Mouse (Mus musculus) MEL (cell line): Measurements from ENCODE around the gene Tmem248. TPM values are rescaled to one million over a fixed set of nuclear protein-coding genes. Genes with fewer than 3 reads are reported as not detected.

Experiments
- DNase-seq: peaks from one replicate; pipeline ENCODE4 v3.0.0; 2011; ENCODE audit warnings: low read depth, low spot score
- H3K27ac ChIP-seq: 2 replicates; pipeline ENCODE4 v1.5.1; 2012; ENCODE audit warnings: low read depth, mild to moderate bottlenecking, control low read depth, low read length, moderate library complexity; ENCODE audit not compliant: control insufficient read depth
- H3K27me3 ChIP-seq, 2 experiments: fragments of 150-350 bp in 1 of 2; sonication (generic) in 1 of 2; 2 replicates each; pipeline ENCODE4 v1.6.1; 2012; ENCODE audit warnings: low read length in 2 of 2, mild to moderate bottlenecking in 2 of 2, improper control_type of control experiment in 1 of 2, moderate library complexity in 1 of 2; ENCODE audit not compliant: insufficient read depth in 2 of 2, control insufficient read depth in 1 of 2
- H3K36me3 ChIP-seq, 2 experiments: 2 replicates each; pipeline ENCODE4 v1.6.1; 2012 to 2014; ENCODE audit warnings: low read length in 2 of 2, improper control_type of control experiment in 1 of 2, inconsistent platforms in 1 of 2, mild to moderate bottlenecking in 1 of 2; ENCODE audit not compliant: insufficient read depth in 2 of 2, control insufficient read depth in 1 of 2
- H3K4me1 ChIP-seq, 2 experiments: fragments of 150-350 bp in 1 of 2; sonication (generic) in 1 of 2; 2 replicates each; pipeline ENCODE4 v1.6.1; 2012; ENCODE audit warnings: low read length in 2 of 2, improper control_type of control experiment in 1 of 2, mild to moderate bottlenecking in 1 of 2; ENCODE audit not compliant: insufficient read depth in 2 of 2, control insufficient read depth in 1 of 2
- H3K4me3 ChIP-seq, 2 experiments: fragments of 150-350 bp in 1 of 2; sonication (generic) in 1 of 2; 2 replicates each; pipeline ENCODE4 v1.5.1; 2012; ENCODE audit warnings: low read depth in 2 of 2, low read length in 2 of 2, mild to moderate bottlenecking in 2 of 2, moderate library complexity in 2 of 2, control low read depth in 1 of 2, improper control_type of control experiment in 1 of 2; ENCODE audit not compliant: control insufficient read depth in 1 of 2, insufficient read depth in 1 of 2
- H3K79me2 ChIP-seq: 2 replicates; pipeline ENCODE4 v1.6.1; 2012; ENCODE audit warnings: mild to moderate bottlenecking, low read length, moderate library complexity; ENCODE audit not compliant: control insufficient read depth, poor library complexity, insufficient read depth
- H3K9ac ChIP-seq: 2 replicates; pipeline ENCODE4 v1.6.1; 2012; ENCODE audit warnings: low read depth, mild to moderate bottlenecking, control low read depth, low read length, moderate library complexity; ENCODE audit not compliant: control insufficient read depth, poor library complexity, severe bottlenecking
- H3K9me3 ChIP-seq: fragments of 150-350 bp; sonication (generic); replicated peaks from 2 replicates; pipeline ENCODE4 v1.6.1; 2012; ENCODE audit warnings: mild to moderate bottlenecking, low read length, improper control_type of control experiment, moderate library complexity; ENCODE audit not compliant: insufficient read depth
- BHLHE40 ChIP-seq: IDR thresholded peaks from 2 replicates; pipeline ENCODE4 v1.6.1; 2012; ENCODE audit warnings: low read depth, mild to moderate bottlenecking, inconsistent platforms, low read length, improper control_type of control experiment, borderline replicate concordance
- CHD1 ChIP-seq: IDR thresholded peaks from 2 replicates; pipeline ENCODE4 v1.6.1; 2012; ENCODE audit warnings: low read depth, mild to moderate bottlenecking, inconsistent platforms, low read length, improper control_type of control experiment
- CHD2 ChIP-seq: IDR thresholded peaks from 2 replicates; pipeline ENCODE4 v1.6.1; 2011; ENCODE audit warnings: low read length, improper control_type of control experiment
- CTCF ChIP-seq, 3 experiments: IDR thresholded peaks in 2 of 3; conservative IDR thresholded peaks in 1 of 3; 2 replicates each; pipeline ENCODE4 v1.5.1; 2011 to 2012; ENCODE audit warnings: low read length in 3 of 3, low read depth in 2 of 3, mild to moderate bottlenecking in 2 of 3, improper control_type of control experiment in 1 of 3, inconsistent platforms in 1 of 3, mixed read lengths in 1 of 3, moderate library complexity in 1 of 3; ENCODE audit not compliant: control insufficient read depth in 1 of 3, insufficient read depth in 1 of 3, poor library complexity in 1 of 3, severe bottlenecking in 1 of 3
- ELF1 ChIP-seq: IDR thresholded peaks from 2 replicates; pipeline ENCODE4 v1.6.1; 2014; ENCODE audit warnings: low read depth, mild to moderate bottlenecking, inconsistent platforms, low read length, improper control_type of control experiment, moderate library complexity
- EP300 ChIP-seq, 2 experiments: IDR thresholded peaks; 2 replicates each; pipeline ENCODE4 v1.6.1; 2011; ENCODE audit warnings: improper control_type of control experiment in 2 of 2, low read length in 2 of 2, low read depth in 1 of 2, mild to moderate bottlenecking in 1 of 2
- GABPA ChIP-seq: IDR thresholded peaks from 2 replicates; pipeline ENCODE4 v1.6.1; 2012; ENCODE audit warnings: low read depth, mild to moderate bottlenecking, inconsistent platforms, low read length, improper control_type of control experiment, moderate library complexity
- GATA1 ChIP-seq: IDR thresholded peaks from 2 replicates; pipeline ENCODE4 v1.6.1; 2011; ENCODE audit warnings: low read depth, low read length, improper control_type of control experiment
- HCFC1 ChIP-seq: IDR thresholded peaks from 2 replicates; pipeline ENCODE4 v1.6.1; 2012; ENCODE audit warnings: low read depth, mild to moderate bottlenecking, inconsistent platforms, low read length, improper control_type of control experiment, moderate library complexity
- JUND ChIP-seq: IDR thresholded peaks from 2 replicates; pipeline ENCODE4 v1.6.1; 2011; ENCODE audit warnings: low read depth, mild to moderate bottlenecking, improper control_type of control experiment, low read length
- KAT2A ChIP-seq: conservative IDR thresholded peaks from 2 replicates; pipeline ENCODE4 v1.6.1; 2012; ENCODE audit warnings: low read depth, low read length, improper control_type of control experiment, inconsistent platforms
- MAFK ChIP-seq: IDR thresholded peaks from 2 replicates; pipeline ENCODE4 v1.6.1; 2011; ENCODE audit warnings: low read depth, mild to moderate bottlenecking, low read length, improper control_type of control experiment, borderline replicate concordance
- MAX ChIP-seq: IDR thresholded peaks from 2 replicates; pipeline ENCODE4 v1.6.1; 2011; ENCODE audit warnings: low read length, improper control_type of control experiment
- MEF2A ChIP-seq: IDR thresholded peaks from 2 replicates; pipeline ENCODE4 v1.6.1; 2014; ENCODE audit warnings: low read depth, mild to moderate bottlenecking, inconsistent platforms, low read length, improper control_type of control experiment; ENCODE audit not compliant: poor library complexity, insufficient replicate concordance, severe bottlenecking; ENCODE audit errors: extremely low read depth
- MXI1 ChIP-seq: IDR thresholded peaks from 2 replicates; pipeline ENCODE4 v1.6.1; 2011; ENCODE audit warnings: mild to moderate bottlenecking, low read depth, low read length, improper control_type of control experiment
- MYB ChIP-seq: IDR thresholded peaks from 2 replicates; pipeline ENCODE4 v1.6.1; 2011; ENCODE audit warnings: mild to moderate bottlenecking, low read depth, low read length, improper control_type of control experiment
- MYC ChIP-seq: IDR thresholded peaks from 2 replicates; pipeline ENCODE4 v1.6.1; 2011; ENCODE audit warnings: low read depth, mild to moderate bottlenecking, low read length, improper control_type of control experiment, moderate library complexity
- NELFE ChIP-seq: IDR thresholded peaks from 2 replicates; pipeline ENCODE4 v1.6.1; 2011; ENCODE audit warnings: low read depth, low read length, improper control_type of control experiment
- NRF1 ChIP-seq: IDR thresholded peaks from 2 replicates; pipeline ENCODE4 v1.6.1; 2014; ENCODE audit warnings: low read depth, mild to moderate bottlenecking, inconsistent platforms, low read length, improper control_type of control experiment, moderate library complexity; ENCODE audit not compliant: poor library complexity, insufficient read depth, severe bottlenecking
- POLR2AphosphoS2 ChIP-seq: IDR thresholded peaks from 2 replicates; pipeline ENCODE4 v1.6.1; 2011; ENCODE audit warnings: low read length, improper control_type of control experiment
- POLR2AphosphoS5 ChIP-seq: IDR thresholded peaks from 2 replicates; pipeline ENCODE4 v1.6.1; 2012; ENCODE audit warnings: low read depth, borderline replicate concordance, mild to moderate bottlenecking, inconsistent platforms, low read length, moderate library complexity, mixed read lengths
- RCOR1 ChIP-seq: IDR thresholded peaks from 2 replicates; pipeline ENCODE4 v1.6.1; 2012; ENCODE audit warnings: low read depth, mild to moderate bottlenecking, inconsistent platforms, low read length, improper control_type of control experiment
- SIN3A ChIP-seq: IDR thresholded peaks from 2 replicates; pipeline ENCODE4 v1.6.1; 2012; ENCODE audit warnings: low read length, improper control_type of control experiment, inconsistent platforms
- TBP ChIP-seq: IDR thresholded peaks from 2 replicates; pipeline ENCODE4 v1.8.0; 2011; ENCODE audit warnings: low read depth, low read length, improper control_type of control experiment
- USF1 ChIP-seq: IDR thresholded peaks from 2 replicates; pipeline ENCODE4 v1.6.1; 2014; ENCODE audit warnings: low read depth, mild to moderate bottlenecking, inconsistent platforms, low read length, improper control_type of control experiment, moderate library complexity
- USF2 ChIP-seq, 2 experiments: IDR thresholded peaks; 2 replicates each; pipeline ENCODE4 v1.6.1; 2011 to 2012; ENCODE audit warnings: improper control_type of control experiment in 2 of 2, low read length in 2 of 2, borderline replicate concordance in 1 of 2, inconsistent platforms in 1 of 2, low read depth in 1 of 2, mild to moderate bottlenecking in 1 of 2; ENCODE audit not compliant: insufficient read depth in 1 of 2
- ZC3H11A ChIP-seq: IDR thresholded peaks from 2 replicates; pipeline ENCODE4 v1.6.1; 2012; ENCODE audit warnings: low read depth, mild to moderate bottlenecking, inconsistent platforms, low read length, improper control_type of control experiment
- ZKSCAN1 ChIP-seq: IDR thresholded peaks from 2 replicates; pipeline ENCODE4 v1.6.1; 2012; ENCODE audit warnings: low read depth, mild to moderate bottlenecking, inconsistent platforms, low read length, improper control_type of control experiment, moderate library complexity
- ZMIZ1 ChIP-seq: IDR thresholded peaks from 2 replicates; pipeline ENCODE4 v1.6.1; 2012; ENCODE audit warnings: low read depth, mild to moderate bottlenecking, inconsistent platforms, low read length, improper control_type of control experiment, moderate library complexity
- polyA plus RNA-seq, 2 experiments: library from polyadenylated mRNA; stranded (reverse) in 1 of 2; unstranded in 1 of 2; fragments of >175 nt in 1 of 2; fragments of >200 nt in 1 of 2; gene quantifications; 2 replicates each; pipeline versions ENCODE4 v1.2.1 to v1.2.4; 2012; ENCODE audit warnings: low replicate concordance in 2 of 2, low read depth in 1 of 2; ENCODE audit not compliant: insufficient read length in 2 of 2, insufficient read depth in 1 of 2, missing spikeins in 1 of 2
- total RNA-seq: library from RNA; depleted of rRNA; stranded (reverse); fragments of 300-350 nt; gene quantifications from 2 replicates; pipeline ENCODE4 v1.2.3, GENCODE M21; 2012

The Tmem248 gene
- total and polyA plus RNA-seq, 3 experiments, result 55.5 to 58.2 TPM; not detected in 1

DNA sequence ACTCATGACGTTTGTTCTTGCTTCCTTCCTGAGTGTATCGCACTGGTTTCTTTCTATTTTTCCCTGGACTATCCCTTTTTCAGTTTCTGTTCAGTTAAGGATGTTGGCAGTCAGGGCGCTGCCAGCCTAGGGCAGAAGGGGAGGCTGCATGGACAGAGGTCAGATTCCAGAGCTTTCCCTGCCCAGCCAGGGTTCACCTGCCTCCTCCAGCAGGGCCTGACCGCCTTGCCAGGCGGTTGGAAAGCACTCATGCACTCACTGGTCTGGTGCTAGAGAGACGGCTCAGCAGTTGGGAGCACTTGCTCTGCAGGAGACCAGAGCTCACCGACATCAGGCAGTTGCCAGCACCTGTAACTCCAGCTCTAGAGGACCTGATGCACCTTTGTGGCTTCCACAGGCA is 22.4 kb downstream of the Tmem248 start:
- DNase-seq, result no peak
- TF ChIP-seq MYC (no peak), EP300 (IDR thresholded peaks at IDR 0.05; ENCODE audit: low read depth in 1 of 2, low read length in 2 of 2) (no peak), USF2 (IDR thresholded peaks at IDR 0.05; ENCODE audit: borderline replicate concordance in 1 of 2, insufficient read depth in 1 of 2, low read depth in 1 of 2, low read length in 2 of 2) (no peak), NRF1 (no peak), GATA1 (no peak), CHD1 (no peak), ZMIZ1 (no peak), CHD2 (no peak), SIN3A (no peak), ELF1 (no peak), ZC3H11A (no peak), ZKSCAN1 (no peak), USF1 (no peak), POLR2AphosphoS2 (no peak), MXI1 (no peak), HCFC1 (no peak), JUND (no peak), KAT2A (no peak)
- H3K27me3 ChIP-seq, result no peaks in the 10 kb centered on the region
- H3K9ac ChIP-seq, result no peak overlapping the region
- H3K27ac ChIP-seq, result no peak overlapping the region
- H3K9me3 ChIP-seq, result no peaks in the 10 kb centered on the region
- peaks cover 0 to 19% of the 10 kb centered on the region in 2 experiments; a peak in 2 of 4 replicates for H3K36me3 ChIP-seq
- no peak overlapping the region for H3K4me3 ChIP-seq
- no peaks in the 10 kb centered on the region for H3K79me2 ChIP-seq
- H3K4me1 ChIP-seq, result no peaks in the 10 kb centered on the region

DNA sequence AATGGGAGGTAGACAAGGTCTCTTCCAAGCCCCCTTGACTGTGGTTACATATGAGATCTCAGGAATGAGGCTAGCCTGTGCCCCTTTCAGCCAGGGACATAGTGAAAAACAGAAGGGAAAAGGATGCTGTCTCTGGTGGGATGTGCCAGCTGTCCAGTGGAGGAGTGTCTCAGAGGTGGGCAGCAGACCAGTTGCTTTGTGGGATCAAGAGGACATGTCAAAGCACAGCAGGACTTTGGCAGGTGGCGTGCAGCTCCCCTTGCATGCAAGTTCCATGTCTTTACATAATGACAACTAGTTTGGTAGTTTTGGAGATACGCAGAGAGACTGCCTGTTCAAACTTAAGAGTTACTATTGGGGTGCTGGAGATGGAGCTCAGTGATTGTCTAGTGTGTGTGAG is 23.0 kb downstream of the Tmem248 start:
- TF ChIP-seq GABPA (no peak), CTCF (IDR thresholded peaks at IDR 0.05 in 2 of 3, conservative IDR thresholded peaks at IDR 0.05 in 1 of 3; ENCODE audit: control insufficient read depth in 1 of 3, insufficient read depth in 1 of 3, low read depth in 2 of 3, low read length in 3 of 3, poor library complexity in 1 of 3, severe bottlenecking in 1 of 3) (no peak), RCOR1 (no peak), BHLHE40 (no peak), ELF1 (no peak), TBP (no peak), CHD1 (no peak), MYB (no peak), MAFK (no peak), MEF2A (no peak), ZC3H11A (no peak), POLR2AphosphoS5 (no peak), NELFE (no peak), MAX (no peak), SIN3A (no peak), USF1 (no peak), JUND (no peak), NRF1 (no peak), ZKSCAN1 (no peak)
- peaks cover 0 to 16% of the 10 kb centered on the region in 2 experiments; a peak in 2 of 4 replicates for H3K36me3 ChIP-seq
- H3K9me3 ChIP-seq, result no peaks in the 10 kb centered on the region
- no peaks in the 10 kb centered on the region for H3K27me3 ChIP-seq
- H3K27ac ChIP-seq, result no peak overlapping the region
- H3K9ac ChIP-seq, result no peak overlapping the region
- H3K4me3 ChIP-seq, result no peak overlapping the region
- no peaks in the 10 kb centered on the region for H3K79me2 ChIP-seq
- no peaks in the 10 kb centered on the region for H3K4me1 ChIP-seq
- no peak for DNase-seq
